Mouse (Mus musculus) MEL-GATA-1-ER (cell line): ENCODE measurements around the gene Ranbp9.

Experiments
- DNase-seq: peaks from one replicate; pipeline ENCODE4 v3.0.0-alpha.2; 2012; ENCODE audit warnings: low read depth; ENCODE audit errors: extremely low read depth

Ranbp9 gene

GRCm38 (mm10) chr13:43452843-43453605 lies 28.1 kb downstream of the Ranbp9 start:
- no peak for DNase-seq

GRCm38 (mm10) chr13:43452177-43452576 lies 28.9 kb downstream of the Ranbp9 start:
- no peak for DNase-seq

- DNase-seq: no peak
Observed at GRCm38 (mm10) chr13:43450686-43451085, 30.4 kb downstream of the Ranbp9 start.

GRCm38 (mm10) chr13:43447721-43448120 lies 33.4 kb downstream of the Ranbp9 start:
- no peak for DNase-seq

GRCm38 (mm10) chr13:43445754-43446153 lies 35.3 kb downstream of the Ranbp9 start:
- DNase-seq: no peak

GRCm38 (mm10) chr13:43444717-43445116 lies 36.4 kb downstream of the Ranbp9 start:
- no peak for DNase-seq

GRCm38 (mm10) chr13:43443706-43444105 lies 37.4 kb downstream of the Ranbp9 start:
- DNase-seq: no peak

- no peak for DNase-seq
Observed at GRCm38 (mm10) chr13:43442551-43442950, 38.5 kb downstream of the Ranbp9 start.

- no peak for DNase-seq
Observed at GRCm38 (mm10) chr13:43440376-43440775, 40.7 kb downstream of the Ranbp9 start.

- no peak for DNase-seq
Observed at GRCm38 (mm10) chr13:43433395-43433794, 47.7 kb downstream of the Ranbp9 start.

- no peak for DNase-seq
Observed at GRCm38 (mm10) chr13:43428436-43428835, 52.6 kb downstream of the Ranbp9 start.

GRCm38 (mm10) chr13:43415249-43415648 lies 65.8 kb downstream of the Ranbp9 start:
- no peak for DNase-seq

GRCm38 (mm10) chr13:43413611-43414010 lies 67.5 kb downstream of the Ranbp9 start:
- DNase-seq: no peak

- DNase-seq: no peak
Observed at GRCm38 (mm10) chr13:43412311-43412710, 68.8 kb downstream of the Ranbp9 start.

- peak; percentile 29 for DNase-seq
Observed at GRCm38 (mm10) chr13:43399576-43399975, 81.5 kb downstream of the Ranbp9 start.

- DNase-seq: peak; percentile 74
Observed at GRCm38 (mm10) chr13:43398297-43399080, 82.6 kb downstream of the Ranbp9 start, which contains the start of gene Nol7. Gene Nol7, plus strand, starts transcription at chr13:43398390.

GRCm38 (mm10) chr13:43397700-43398296 lies 83.3 kb downstream of the Ranbp9 start:
- no peak for DNase-seq

GRCm38 (mm10) chr13:43385321-43385720 lies 95.8 kb downstream of the Ranbp9 start:
- DNase-seq: no peak

GRCm38 (mm10) chr13:43379989-43380388 lies 101.1 kb downstream of the Ranbp9 start:
- no peak for DNase-seq

GRCm38 (mm10) chr13:43374918-43375432 lies 106.1 kb downstream of the Ranbp9 start:
- DNase-seq: no peak

GRCm38 (mm10) chr13:43374205-43374604 lies 106.9 kb downstream of the Ranbp9 start:
- DNase-seq: no peak

- DNase-seq: no peak
Observed at GRCm38 (mm10) chr13:43372892-43373291, 108.2 kb downstream of the Ranbp9 start.
